Mouse (Mus musculus): Measurements from ENCODE around the gene Itpr2. TPM values are rescaled to one million over a fixed set of nuclear protein-coding genes. Genes with fewer than 3 reads are reported as not detected.

The Itpr2 gene
- polyA plus RNA-seq, 1 experiment from 2014 or later: 7.5 TPM

GRCm38 (mm10) chr6:146072842-146073241 lies 429.2 kb downstream of the Itpr2 start:
- 59% methylated on average over 1 of the region's 1 CpGs for WGBS (ENCODE audit: insufficient replicate concordance)

GRCm38 (mm10) chr6:146071883-146072282 lies 430.1 kb downstream of the Itpr2 start:
- Histone ChIP-seq H3K4me1 (ENCODE audit: control insufficient read depth, low read depth, low read length) (no peaks in the 10 kb centered on the region), H3K27ac (ENCODE audit: low read length) (no peak overlapping the region), H3K27me3 (ENCODE audit: control insufficient read depth, insufficient read depth, low read depth, low read length) (no peaks in the 10 kb centered on the region), H3K4me3 (ENCODE audit: low read depth, low read length) (no peak overlapping the region), H3K9me3 (replicated peaks; ENCODE audit: control insufficient read depth, low read length) (no peaks in the 10 kb centered on the region), H3K36me3 (ENCODE audit: control insufficient read depth, insufficient read depth) (no peaks in the 10 kb centered on the region), H3K9ac (ENCODE audit: low read depth, low read length) (no peak overlapping the region), H3K4me2 (ENCODE audit: low read depth, low read length) (no peak overlapping the region)
- no peak for ATAC-seq (ENCODE audit: low read depth)
- 56% methylated on average over 1 of the region's 1 CpGs for WGBS (ENCODE audit: insufficient replicate concordance)

More at GRCm38 (mm10) chr6:146072842-146073241, 429.2 kb downstream of the Itpr2 start:
- no peak for ATAC-seq (ENCODE audit: low read depth)
- Histone ChIP-seq H3K36me3 (ENCODE audit: control insufficient read depth, insufficient read depth) (no peaks in the 10 kb centered on the region), H3K4me3 (ENCODE audit: low read depth, low read length) (no peak overlapping the region), H3K4me2 (ENCODE audit: low read depth, low read length) (no peak overlapping the region), H3K9me3 (replicated peaks; ENCODE audit: control insufficient read depth, low read length) (no peaks in the 10 kb centered on the region), H3K27ac (ENCODE audit: low read length) (no peak overlapping the region), H3K9ac (ENCODE audit: low read depth, low read length) (no peak overlapping the region), H3K4me1 (ENCODE audit: control insufficient read depth, low read depth, low read length) (no peaks in the 10 kb centered on the region), H3K27me3 (ENCODE audit: control insufficient read depth, insufficient read depth, low read depth, low read length) (no peaks in the 10 kb centered on the region)

Other genes with a start within 250 kb of the Itpr2 start
- 83.7 and 84.5 TPM in 2 replicates for gene Fgfr1op2, start 75.0 kb upstream of the Itpr2 start, polyA plus RNA-seq (2015; fragmentation: Nextera tagmentation; extraction: Ambion mirVana)
- gene Ints13, start 75.6 kb upstream of the Itpr2 start, polyA plus RNA-seq (2015; fragmentation: Nextera tagmentation; extraction: Ambion mirVana): 30.1 and 30.7 TPM in 2 replicates
- gene Med21, start 140.3 kb upstream of the Itpr2 start, polyA plus RNA-seq (2015; fragmentation: Nextera tagmentation; extraction: Ambion mirVana): 51.9 and 61.2 TPM in 2 replicates
- 21.9 and 22.8 TPM in 2 replicates for gene Tm7sf3, start 140.6 kb upstream of the Itpr2 start, polyA plus RNA-seq (2015; fragmentation: Nextera tagmentation; extraction: Ambion mirVana)
- gene Stk38l, start 222.8 kb upstream of the Itpr2 start, polyA plus RNA-seq (2015; fragmentation: Nextera tagmentation; extraction: Ambion mirVana): 3.9 and 4.3 TPM in 2 replicates